Mouse (Mus musculus): ENCODE results near the gene Tubgcp2. TPM values are rescaled to one million over a fixed set of nuclear protein-coding genes. Genes with fewer than 3 reads are reported as not detected.

Tubgcp2 gene
- polyA plus RNA-seq, 1 experiment from 2014 or later, result 35.3 TPM

- H3K9me3 ChIP-seq (ENCODE audit: control insufficient read depth, low read length), result no peaks in the 10 kb centered on the region
Observed at GRCm38 (mm10) chr7:140063092-140063491, 26.6 kb upstream of the Tubgcp2 start.

GRCm38 (mm10) chr7:140062307-140062706 is 25.8 kb upstream of the Tubgcp2 start:
- ATAC-seq, result peak; percentile 69
- no peak overlapping the region for H3K4me2 ChIP-seq (ENCODE audit: low read depth, low read length)
- H3K9me3 ChIP-seq (ENCODE audit: control insufficient read depth, low read length), result no peaks in the 10 kb centered on the region
- H3K4me3 ChIP-seq (ENCODE audit: low read length), result no peak overlapping the region
- no peak overlapping the region for H3K9ac ChIP-seq (ENCODE audit: low read depth, low read length)
- H3K27me3 ChIP-seq (replicated peaks; ENCODE audit: control insufficient read depth, insufficient read depth, low read length), result peaks cover 70% of the 10 kb centered on the region
- H3K4me1 ChIP-seq (ENCODE audit: control insufficient read depth, insufficient read depth, low read length), result no peaks in the 10 kb centered on the region; the same call in none of the 2 replicates
- no peak overlapping the region for H3K27ac ChIP-seq (ENCODE audit: low read length)
- 14% methylated on average over 11 of the region's 11 CpGs for WGBS
- H3K36me3 ChIP-seq (ENCODE audit: control insufficient read depth, insufficient read depth, low read length), result no peaks in the 10 kb centered on the region

More at GRCm38 (mm10) chr7:140063092-140063491, 26.6 kb upstream of the Tubgcp2 start:
- Histone ChIP-seq H3K9ac (ENCODE audit: low read depth, low read length) (no peak overlapping the region), H3K4me2 (ENCODE audit: low read depth, low read length) (no peak overlapping the region), H3K4me1 (ENCODE audit: control insufficient read depth, insufficient read depth, low read length) (no peaks in the 10 kb centered on the region; the same call in none of the 2 replicates), H3K27ac (ENCODE audit: low read length) (no peak overlapping the region), H3K4me3 (ENCODE audit: low read length) (no peak overlapping the region), H3K27me3 (replicated peaks; ENCODE audit: control insufficient read depth, insufficient read depth, low read length) (peaks cover 62% of the 10 kb centered on the region), H3K36me3 (ENCODE audit: control insufficient read depth, insufficient read depth, low read length) (no peaks in the 10 kb centered on the region)
- 20% methylated on average over 7 of the region's 7 CpGs for WGBS
- ATAC-seq, result no peak

DNA sequence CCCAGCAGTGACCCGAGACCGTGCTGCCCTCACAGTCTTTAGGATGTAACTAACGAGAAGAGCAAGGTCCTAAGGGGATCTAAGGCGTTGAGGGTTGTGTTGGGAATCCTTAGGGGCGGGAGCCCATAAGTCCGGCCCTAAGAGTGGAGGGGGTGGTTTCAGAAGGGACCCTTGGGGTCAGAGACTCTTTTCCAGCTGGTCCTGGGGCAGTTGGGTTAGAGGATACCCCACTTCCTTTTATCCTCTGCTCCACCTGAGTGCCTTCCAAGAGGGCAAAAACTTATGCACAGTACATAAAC is 25.3 kb upstream of the Tubgcp2 start:
- Histone ChIP-seq H3K4me3 (ENCODE audit: low read length) (peak overlapping the region; percentile 44), H3K27me3 (replicated peaks; ENCODE audit: control insufficient read depth, insufficient read depth, low read length) (peaks cover 74% of the 10 kb centered on the region), H3K9ac (ENCODE audit: low read depth, low read length) (no peak overlapping the region), H3K4me2 (ENCODE audit: low read depth, low read length) (peak overlapping the region; percentile 82; the same call in 1 of the 2 replicates), H3K27ac (ENCODE audit: low read length) (no peak overlapping the region), H3K9me3 (ENCODE audit: control insufficient read depth, low read length) (no peaks in the 10 kb centered on the region), H3K36me3 (ENCODE audit: control insufficient read depth, insufficient read depth, low read length) (no peaks in the 10 kb centered on the region), H3K4me1 (ENCODE audit: control insufficient read depth, insufficient read depth, low read length) (no peaks in the 10 kb centered on the region; the same call in none of the 2 replicates)
- 0 out of 2 replicates have a peak, but pooled peaks have one; percentile 8 for ATAC-seq
- 4% methylated on average over 6 of the region's 6 CpGs for WGBS

DNA sequence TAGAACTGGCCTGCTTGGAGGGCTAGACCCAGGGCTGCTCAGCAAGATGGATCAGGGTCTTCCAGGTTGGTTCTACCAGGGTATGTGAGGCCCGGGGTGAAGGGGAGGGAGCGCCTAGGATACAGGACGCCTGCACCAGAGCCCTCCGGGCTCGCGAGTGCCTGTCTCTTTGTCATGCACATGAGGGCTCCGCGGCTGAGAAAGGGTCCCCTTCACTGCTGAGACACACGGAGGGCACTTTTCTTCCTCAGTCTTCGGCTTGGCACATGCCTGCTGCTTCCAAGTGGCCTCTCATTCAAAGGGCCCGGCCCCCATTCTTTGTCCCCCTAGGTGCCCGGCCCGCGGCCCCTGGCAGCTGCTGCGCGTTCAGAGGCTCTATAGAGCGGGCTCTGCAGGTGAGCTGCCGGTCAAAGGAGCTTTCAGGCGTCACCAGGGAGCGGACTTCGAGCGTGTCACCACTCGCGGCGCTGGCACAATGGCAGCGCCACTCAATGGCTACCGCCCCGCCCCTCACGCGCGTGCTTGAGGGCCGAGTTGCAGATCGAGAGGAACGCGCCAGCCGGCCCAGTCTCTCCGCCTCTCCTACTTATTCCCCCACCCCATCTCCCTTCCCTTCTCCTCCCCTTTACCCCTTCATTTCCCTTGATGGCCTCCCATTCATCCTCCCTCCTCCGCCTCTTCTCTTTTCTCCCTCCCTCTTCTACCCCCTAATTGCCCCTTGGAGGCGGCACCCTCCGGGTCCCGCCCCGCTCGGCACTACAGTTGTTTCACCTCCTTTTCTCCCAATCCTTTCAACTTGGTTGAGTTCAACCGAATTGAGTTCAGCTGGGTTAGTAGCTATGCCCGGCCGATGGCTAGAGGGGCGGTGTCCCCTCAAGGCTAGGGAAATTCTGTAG is 24.7 kb upstream of the Tubgcp2 start:
- peak; percentile 34 for ATAC-seq
- H3K9me3 ChIP-seq (ENCODE audit: control insufficient read depth, low read length), result no peaks in the 10 kb centered on the region
- no peaks in the 10 kb centered on the region for H3K36me3 ChIP-seq (ENCODE audit: control insufficient read depth, insufficient read depth, low read length)
- WGBS, result 2% methylated on average over 47 of the region's 47 CpGs
- H3K4me1 ChIP-seq (ENCODE audit: control insufficient read depth, insufficient read depth, low read length), result no peaks in the 10 kb centered on the region; the same call in none of the 2 replicates
- peak overlapping the region; percentile 82 for H3K4me2 ChIP-seq (ENCODE audit: low read depth, low read length)
- no peak overlapping the region for H3K27ac ChIP-seq (ENCODE audit: low read length)
- H3K27me3 ChIP-seq (replicated peaks; ENCODE audit: control insufficient read depth, insufficient read depth, low read length), result peaks cover 75% of the 10 kb centered on the region
- H3K4me3 ChIP-seq (ENCODE audit: low read length), result peak overlapping the region; percentile 44
- peak overlapping the region; percentile 39; the same call in 1 of the 2 replicates for H3K9ac ChIP-seq (ENCODE audit: low read depth, low read length)

DNA sequence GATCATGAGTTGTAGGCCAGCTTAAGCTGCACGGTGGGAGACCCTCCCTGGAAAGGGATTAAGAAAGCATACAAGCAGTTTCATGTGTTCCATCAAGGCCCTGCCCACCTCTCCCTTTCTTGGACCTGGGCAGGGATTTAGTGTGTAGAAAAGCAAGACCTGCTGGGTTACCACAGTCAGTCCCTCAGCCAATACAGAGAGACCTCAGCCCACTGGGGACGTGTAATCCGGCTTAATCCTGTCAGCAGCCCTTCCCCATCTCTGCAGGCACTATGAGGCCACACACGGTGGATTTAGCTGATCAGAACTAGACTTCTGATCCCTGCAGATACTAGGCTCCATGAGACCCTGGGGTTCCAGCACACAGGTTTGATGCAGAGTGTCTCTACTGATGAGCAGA is 23.1 kb upstream of the Tubgcp2 start:
- H3K27ac ChIP-seq (ENCODE audit: low read length), result no peak overlapping the region
- H3K9me3 ChIP-seq (ENCODE audit: control insufficient read depth, low read length), result no peaks in the 10 kb centered on the region
- no peaks in the 10 kb centered on the region; the same call in none of the 2 replicates for H3K4me1 ChIP-seq (ENCODE audit: control insufficient read depth, insufficient read depth, low read length)
- WGBS, result 43% methylated on average over 4 of the region's 4 CpGs
- no peaks in the 10 kb centered on the region for H3K36me3 ChIP-seq (ENCODE audit: control insufficient read depth, insufficient read depth, low read length)
- H3K9ac ChIP-seq (ENCODE audit: low read depth, low read length), result no peak overlapping the region
- no peak overlapping the region for H3K4me3 ChIP-seq (ENCODE audit: low read length)
- H3K4me2 ChIP-seq (ENCODE audit: low read depth, low read length), result no peak overlapping the region
- no peak for ATAC-seq
- H3K27me3 ChIP-seq (replicated peaks; ENCODE audit: control insufficient read depth, insufficient read depth, low read length), result peaks cover 78% of the 10 kb centered on the region

- Histone ChIP-seq H3K36me3 (ENCODE audit: control insufficient read depth, insufficient read depth, low read length) (no peaks in the 10 kb centered on the region), H3K9me3 (ENCODE audit: control insufficient read depth, low read length) (no peaks in the 10 kb centered on the region), H3K4me2 (ENCODE audit: low read depth, low read length) (peak overlapping the region; percentile 82), H3K4me3 (ENCODE audit: low read length) (peak overlapping the region; percentile 51), H3K27me3 (replicated peaks; ENCODE audit: control insufficient read depth, insufficient read depth, low read length) (peaks cover 68% of the 10 kb centered on the region), H3K27ac (ENCODE audit: low read length) (no peak overlapping the region), H3K9ac (ENCODE audit: low read depth, low read length) (peak overlapping the region; percentile 64), H3K4me1 (ENCODE audit: control insufficient read depth, insufficient read depth, low read length) (no peaks in the 10 kb centered on the region; the same call in none of the 2 replicates)
- no peak for ATAC-seq
- WGBS, result 27% methylated on average over 7 of the region's 7 CpGs
Observed at GRCm38 (mm10) chr7:140058528-140058927, 22.1 kb upstream of the Tubgcp2 start.

DNA sequence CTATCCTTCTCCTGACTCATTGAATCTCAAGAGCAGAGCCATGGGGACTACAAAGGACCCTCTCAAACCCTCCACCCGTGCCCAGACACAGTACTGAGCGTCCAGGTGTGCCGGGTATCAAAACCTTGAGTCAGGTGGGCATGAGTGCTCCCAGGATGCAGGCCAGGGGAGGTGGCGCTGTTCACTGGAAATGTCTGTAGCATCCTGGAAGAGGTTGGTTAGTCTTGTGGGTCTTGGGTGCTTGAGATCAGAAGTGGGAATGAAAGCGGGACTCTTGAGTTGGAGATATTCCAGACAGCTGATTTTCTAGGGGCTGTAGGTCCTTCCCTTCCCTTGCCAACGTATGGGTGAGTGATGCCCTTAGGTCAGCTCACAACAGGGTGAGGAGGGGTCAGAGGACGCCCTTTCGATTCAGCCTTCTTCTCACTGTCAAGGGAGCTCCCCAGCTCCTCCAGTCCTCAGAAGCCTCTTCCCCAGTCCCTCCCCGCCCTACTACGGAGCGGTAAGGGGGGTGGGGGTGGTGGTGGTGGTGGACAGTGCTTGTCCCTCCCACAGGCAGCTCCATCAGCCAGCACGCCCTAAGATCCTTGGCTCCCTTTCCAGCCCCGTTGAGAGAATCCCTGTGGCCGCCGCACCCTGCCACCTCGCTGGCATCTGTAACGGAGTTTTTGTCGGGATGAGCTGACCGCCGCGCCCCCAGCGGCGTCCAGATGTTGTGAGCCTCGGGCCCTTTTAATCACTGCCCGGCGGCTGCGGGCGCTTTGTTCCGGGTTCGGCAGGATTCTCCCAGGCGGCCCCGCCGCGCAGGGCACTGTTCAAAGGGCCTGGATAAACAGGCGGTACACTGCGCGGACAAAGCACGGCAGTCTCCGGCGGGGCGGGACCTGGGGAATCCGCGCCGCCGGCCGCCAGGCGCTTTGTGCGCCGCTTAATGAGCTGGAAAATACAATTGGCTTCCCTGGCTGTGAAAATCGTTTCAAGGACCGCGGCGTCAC is 21.2 kb upstream of the Tubgcp2 start:
- peak; percentile 64 for ATAC-seq
- H3K4me1 ChIP-seq (ENCODE audit: control insufficient read depth, insufficient read depth, low read length), result no peaks in the 10 kb centered on the region; the same call in none of the 2 replicates
- peaks cover 71% of the 10 kb centered on the region for H3K27me3 ChIP-seq (replicated peaks; ENCODE audit: control insufficient read depth, insufficient read depth, low read length)

GRCm38 (mm10) chr7:140054124-140054523 is 17.7 kb upstream of the Tubgcp2 start:
- Histone ChIP-seq H3K27ac (ENCODE audit: low read length) (no peak overlapping the region), H3K27me3 (replicated peaks; ENCODE audit: control insufficient read depth, insufficient read depth, low read length) (peaks cover 61% of the 10 kb centered on the region), H3K9me3 (ENCODE audit: control insufficient read depth, low read length) (no peaks in the 10 kb centered on the region), H3K4me1 (ENCODE audit: control insufficient read depth, insufficient read depth, low read length) (peaks cover 4% of the 10 kb centered on the region; the same call in 1 of the 2 replicates), H3K4me2 (ENCODE audit: low read depth, low read length) (no peak overlapping the region), H3K4me3 (ENCODE audit: low read length) (no peak overlapping the region), H3K9ac (ENCODE audit: low read depth, low read length) (no peak overlapping the region), H3K36me3 (ENCODE audit: control insufficient read depth, insufficient read depth, low read length) (no peaks in the 10 kb centered on the region)
- 78% methylated on average over 4 of the region's 4 CpGs for WGBS
- no peak for ATAC-seq

More for the DNA sequence above, 21.2 kb upstream of the Tubgcp2 start:
- H3K4me3 ChIP-seq (ENCODE audit: low read length), result peak overlapping the region; percentile 51
- H3K9ac ChIP-seq (ENCODE audit: low read depth, low read length), result peak overlapping the region; percentile 64
- H3K36me3 ChIP-seq (ENCODE audit: control insufficient read depth, insufficient read depth, low read length), result no peaks in the 10 kb centered on the region
- H3K27ac ChIP-seq (ENCODE audit: low read length), result no peak overlapping the region
- 4% methylated on average over 53 of the region's 53 CpGs for WGBS
- peak overlapping the region; percentile 82 for H3K4me2 ChIP-seq (ENCODE audit: low read depth, low read length)
- no peaks in the 10 kb centered on the region for H3K9me3 ChIP-seq (ENCODE audit: control insufficient read depth, low read length)

Measured in intestine, embryonic 16.5 days (tissue).